Mouse (Mus musculus): ENCODE measurements at regions not wholly inside any gene's neighbourhood (a gene's known extent, or its start where the extent isn't known, plus 50 kb on each side); places are given as distances from the start of the nearest gene placed in this dataset.
"Not testable (repeated sequence)": the region's sequence is repeated elsewhere in the genome, so short reads cannot be mapped to it uniquely, and the experiment has no call there.

DNA sequence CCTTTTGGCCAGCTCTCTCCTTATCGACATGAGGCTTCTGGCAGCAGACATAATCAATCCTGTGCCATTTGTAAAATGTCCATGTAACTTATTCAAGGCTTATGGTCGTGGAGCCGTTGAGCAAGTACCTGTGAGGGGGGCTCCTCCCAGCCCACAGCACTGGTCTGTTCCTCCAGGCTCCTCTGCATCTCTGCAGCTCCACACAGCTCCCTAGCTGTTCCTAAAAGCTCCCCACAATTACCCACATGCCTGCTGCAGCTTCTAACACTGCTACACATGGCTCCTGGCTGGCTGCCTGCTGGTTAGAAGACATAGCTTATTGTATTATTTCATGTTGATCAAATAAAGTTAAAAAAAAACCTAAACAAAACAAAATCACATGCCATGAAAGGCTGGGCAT lies 77.9 kb downstream of the Tcp10c start:
- DNase-seq = not testable (repeated sequence)

DNA sequence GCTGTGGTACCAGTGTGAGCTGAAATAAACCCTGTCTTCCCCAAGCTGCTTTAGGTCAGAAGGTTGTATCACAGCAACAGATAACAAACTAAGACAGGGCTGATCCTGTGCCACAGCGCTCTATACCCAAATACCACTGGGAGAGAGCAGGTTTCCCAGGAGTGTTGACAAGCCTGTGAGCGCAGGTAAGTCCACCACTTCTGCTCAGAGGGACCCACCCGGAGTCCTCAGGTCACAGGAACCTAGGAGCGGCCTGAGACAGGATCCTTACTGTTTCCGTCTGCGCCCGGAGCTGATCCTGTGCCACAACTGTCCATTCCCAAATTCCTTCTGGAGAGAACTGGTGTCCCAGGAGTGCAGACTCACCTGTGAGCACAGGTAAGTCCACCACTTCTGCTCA lies 79.8 kb downstream of the Tcp10c start:
- not testable (repeated sequence) for DNase-seq

DNA sequence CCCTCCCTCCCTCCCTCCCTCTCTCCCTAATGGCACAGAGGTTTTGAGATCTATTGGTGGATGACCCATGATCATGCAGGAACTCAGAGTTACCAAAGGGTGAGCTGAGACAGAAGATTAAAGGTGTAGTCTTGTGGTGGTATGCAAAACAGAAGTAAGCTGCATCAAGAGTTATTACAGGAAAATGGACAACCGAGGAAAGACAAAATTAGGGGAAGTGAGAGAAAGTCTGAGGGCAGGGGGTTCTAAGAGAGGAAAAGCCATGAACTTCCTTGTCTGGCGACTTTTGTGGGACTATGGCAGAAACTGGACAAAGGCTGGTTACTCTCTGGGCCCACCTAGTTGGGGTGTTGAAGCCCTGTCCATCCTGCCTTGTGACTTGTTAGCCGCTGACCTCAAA lies 84.4 kb downstream of the Tcp10c start:
- DNase-seq = not testable (repeated sequence)

DNA sequence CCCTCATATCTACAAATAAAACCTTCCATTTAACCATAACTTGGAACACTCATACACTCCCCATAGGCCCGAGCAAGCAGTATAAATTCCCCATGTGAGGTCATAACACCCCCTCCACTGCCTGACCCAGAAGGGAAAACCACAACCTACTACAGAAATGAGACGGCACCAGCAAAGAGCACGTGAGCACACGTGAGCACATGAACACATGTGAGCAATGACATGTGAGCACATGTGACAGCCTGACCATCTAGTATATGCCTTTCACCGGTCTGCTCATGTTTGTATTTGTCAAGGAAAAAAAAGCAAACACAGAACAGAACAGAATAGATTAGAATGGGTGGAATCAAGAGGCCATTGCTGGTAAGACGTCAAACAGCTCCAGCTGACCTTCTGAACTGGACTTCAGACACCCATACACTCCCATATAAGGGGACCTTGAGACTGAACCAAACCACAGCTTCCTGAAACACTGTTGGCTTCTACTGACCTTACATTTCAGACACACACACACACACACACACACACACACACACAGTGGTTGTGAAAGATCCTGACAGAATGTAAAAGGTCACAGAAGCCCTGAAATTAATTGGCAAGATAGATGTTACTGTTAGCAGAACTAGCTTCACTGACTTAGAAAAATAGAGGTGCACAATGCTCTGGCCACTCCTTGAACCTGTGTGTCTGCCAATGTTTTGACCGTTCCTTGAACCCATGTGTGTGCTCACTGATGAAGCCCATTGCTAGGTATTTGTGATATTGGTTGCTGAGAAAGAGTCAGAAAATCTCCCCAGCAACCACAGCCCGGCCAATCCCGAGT lies 86.5 kb downstream of the Tcp10c start:
- peak; percentile 68 for DNase-seq

DNA sequence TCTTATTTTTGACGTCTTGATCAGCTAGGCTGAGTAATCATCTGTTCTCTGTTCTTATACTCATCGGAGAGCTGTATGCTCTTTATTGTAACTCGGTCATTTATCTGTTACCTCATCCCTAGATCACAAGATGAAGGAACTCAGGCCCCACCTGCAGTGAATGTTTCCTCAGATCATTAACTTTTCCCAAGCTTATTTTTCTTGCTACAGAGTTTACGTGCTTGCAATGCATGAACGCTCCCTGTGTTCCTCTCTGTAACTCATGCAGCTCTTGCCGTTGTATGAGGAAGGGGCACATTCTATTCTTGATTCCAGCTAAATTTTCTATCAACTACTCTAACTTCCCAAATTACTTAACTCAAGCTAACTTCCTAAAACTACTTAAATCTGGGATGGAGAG lies 87.9 kb downstream of the Tcp10c start:
- DNase-seq = not testable (repeated sequence)

DNA sequence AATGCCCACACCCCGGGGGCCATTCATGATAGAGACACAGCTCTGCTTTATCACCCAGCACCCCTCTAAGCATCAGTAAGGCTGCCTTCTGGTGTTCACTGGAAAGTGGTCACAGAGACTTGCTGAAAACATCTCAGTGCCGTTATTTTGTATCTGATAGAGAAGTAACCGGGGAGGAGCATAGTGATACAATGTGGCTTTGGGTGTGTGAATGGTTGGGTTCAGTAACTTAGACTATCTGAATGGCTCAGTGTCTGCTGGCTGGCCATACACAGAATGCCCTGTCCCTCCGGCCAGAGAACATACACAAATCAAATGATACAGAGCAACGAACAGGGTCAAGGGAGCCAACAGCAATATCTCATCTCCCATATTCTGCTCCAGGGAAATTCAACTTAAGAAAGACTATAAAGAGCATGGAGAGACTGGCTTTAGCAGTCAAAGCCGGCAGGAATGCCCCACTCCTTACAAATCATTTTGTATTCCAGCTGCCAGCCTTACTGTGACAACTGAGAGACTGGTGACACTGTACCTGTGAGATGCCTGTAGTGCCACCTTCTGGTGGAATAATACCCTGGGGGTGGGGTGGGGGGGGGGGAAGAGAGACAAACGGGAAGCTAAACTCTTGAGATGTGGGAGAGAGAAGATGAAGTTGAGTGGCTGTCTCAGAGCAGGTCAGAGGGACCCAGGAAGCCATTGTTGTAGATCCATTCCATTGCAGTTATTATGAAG lies 102.7 kb downstream of the Tcp10c start:
- not testable (repeated sequence) for DNase-seq

DNA sequence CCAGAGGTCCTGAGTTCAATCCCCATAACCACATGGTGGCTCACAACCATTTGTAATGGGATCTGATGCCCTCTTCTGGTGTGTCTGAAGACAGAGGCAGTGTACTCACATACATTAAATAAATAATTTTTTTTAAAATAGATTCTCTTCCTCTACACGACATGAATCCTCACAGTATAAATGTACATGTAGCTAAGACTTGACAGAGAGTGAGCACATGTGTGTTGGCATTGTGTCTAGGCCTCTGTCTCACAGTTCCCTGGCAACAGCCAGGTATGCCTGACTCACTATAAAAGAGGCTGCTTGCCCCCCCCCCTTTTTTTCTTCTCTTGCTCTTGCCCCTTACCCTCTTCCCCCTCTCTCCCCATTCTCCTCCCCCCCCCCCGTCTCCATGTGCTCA lies 103.6 kb downstream of the Tcp10c start:
- DNase-seq = not testable (repeated sequence)

DNA sequence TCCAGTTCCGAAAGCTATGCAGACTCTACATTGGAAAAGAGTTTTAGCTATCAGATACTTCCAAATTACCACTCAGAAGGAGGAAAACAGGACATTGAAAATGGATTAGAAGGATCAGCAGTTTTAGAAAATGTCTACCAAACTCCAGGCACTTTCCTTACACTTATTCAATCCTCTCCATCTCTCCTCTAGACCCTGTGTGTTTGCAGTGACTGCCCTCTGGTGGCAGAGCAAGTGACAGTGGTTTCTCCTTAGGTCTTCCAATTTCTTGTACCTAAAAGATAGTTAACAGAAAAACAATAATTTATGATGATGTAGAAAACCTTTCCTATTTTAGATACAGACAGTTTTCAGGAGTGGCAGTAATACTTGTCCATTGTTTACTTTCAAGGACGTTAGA lies 104.4 kb downstream of the Tcp10c start:
- not testable (repeated sequence) for DNase-seq

DNA sequence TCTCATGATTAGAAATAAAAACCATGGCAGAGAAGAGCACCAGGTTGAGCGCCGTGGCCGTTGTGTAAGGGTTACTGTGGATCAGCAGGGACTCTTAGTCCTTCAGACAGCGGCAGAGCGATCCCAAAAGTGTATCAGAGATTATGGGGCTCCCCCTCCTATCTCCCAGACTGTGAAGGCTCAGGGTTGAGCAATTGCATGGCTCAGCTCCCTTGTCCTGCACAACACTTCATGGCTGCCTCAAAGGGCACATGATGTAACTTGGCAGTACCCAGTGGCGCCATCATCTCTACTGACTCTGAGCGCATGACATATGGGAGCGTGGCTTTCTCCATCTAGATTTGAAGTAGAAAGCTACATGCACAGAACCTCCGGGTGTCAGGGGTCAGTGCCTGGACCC lies 108.3 kb downstream of the Tcp10c start:
- not testable (repeated sequence) for DNase-seq

DNA sequence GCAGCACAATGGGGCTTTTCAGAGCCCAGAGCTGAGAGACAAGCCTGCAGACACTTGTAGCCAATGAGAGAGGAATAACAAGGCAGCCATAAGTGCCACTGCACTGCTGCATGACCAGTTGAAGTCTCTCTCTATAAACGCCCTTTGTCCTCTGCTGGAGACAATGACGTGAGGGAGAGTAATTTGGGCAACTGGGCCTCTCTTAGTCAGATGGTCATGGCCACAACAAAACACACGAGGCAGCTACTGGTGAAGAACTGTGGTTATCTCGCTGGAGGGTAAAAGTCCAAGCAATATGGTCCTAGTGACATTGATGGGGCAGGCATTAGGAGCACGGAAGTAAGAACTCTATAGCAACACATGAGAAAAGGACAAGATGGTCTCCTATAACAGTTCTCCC lies 111.5 kb downstream of the Tcp10c start:
- not testable (repeated sequence) for DNase-seq

DNA sequence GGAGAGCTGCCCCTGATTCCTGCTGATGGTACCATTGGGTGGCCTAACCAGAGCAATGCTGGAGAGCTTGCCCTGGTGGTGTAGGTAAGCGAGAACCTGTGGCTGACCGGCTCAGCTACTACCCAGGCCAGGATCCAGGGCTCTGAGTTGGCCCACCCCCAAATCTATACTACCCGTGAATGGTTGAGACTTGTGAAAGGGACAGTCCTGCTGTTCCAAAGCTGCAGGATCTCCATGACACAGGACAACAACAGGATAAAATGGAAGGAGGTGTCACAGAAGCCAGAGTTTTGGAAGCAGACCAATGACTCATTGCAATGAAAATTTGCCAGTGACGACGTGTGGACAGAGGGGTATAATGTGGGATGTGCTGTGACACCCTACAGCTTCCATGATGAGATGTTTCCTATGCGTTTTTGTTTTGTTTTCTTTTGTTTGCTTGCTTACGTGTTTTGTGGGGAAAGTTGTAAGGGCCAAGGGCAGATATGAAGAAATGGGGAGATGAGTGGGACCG lies 115.6 kb downstream of the Tcp10c start:
- DNase-seq = not testable (repeated sequence)

DNA sequence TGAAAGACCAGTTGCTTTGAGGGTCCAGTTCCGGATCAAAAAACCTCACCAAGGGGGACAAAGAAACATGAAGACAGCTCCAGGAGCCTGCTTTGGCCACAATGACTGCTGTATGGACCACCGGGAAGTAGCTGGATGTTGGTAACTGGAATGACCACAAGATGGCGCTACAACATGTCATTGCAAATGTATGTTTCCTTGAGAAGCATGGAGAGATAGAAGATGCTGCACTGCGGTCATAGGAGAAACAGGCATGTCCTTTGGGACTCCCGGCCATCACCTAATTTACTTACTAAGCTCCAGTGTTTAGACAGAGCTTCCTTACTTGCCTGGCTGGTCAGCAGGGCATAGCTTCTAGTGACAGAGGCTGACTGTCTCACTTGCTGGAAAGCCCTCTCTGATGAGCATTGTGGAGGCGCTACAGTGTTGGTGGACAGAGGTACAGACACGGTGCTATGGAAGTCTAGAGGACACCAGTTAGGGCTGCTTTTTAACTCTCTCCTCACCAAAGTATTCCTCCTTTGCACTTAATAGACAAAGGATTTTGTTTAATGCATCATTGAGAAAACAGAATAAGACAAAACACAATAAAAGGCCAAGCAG lies 118.2 kb downstream of the Tcp10c start:
- peak; percentile 54 for DNase-seq

DNA sequence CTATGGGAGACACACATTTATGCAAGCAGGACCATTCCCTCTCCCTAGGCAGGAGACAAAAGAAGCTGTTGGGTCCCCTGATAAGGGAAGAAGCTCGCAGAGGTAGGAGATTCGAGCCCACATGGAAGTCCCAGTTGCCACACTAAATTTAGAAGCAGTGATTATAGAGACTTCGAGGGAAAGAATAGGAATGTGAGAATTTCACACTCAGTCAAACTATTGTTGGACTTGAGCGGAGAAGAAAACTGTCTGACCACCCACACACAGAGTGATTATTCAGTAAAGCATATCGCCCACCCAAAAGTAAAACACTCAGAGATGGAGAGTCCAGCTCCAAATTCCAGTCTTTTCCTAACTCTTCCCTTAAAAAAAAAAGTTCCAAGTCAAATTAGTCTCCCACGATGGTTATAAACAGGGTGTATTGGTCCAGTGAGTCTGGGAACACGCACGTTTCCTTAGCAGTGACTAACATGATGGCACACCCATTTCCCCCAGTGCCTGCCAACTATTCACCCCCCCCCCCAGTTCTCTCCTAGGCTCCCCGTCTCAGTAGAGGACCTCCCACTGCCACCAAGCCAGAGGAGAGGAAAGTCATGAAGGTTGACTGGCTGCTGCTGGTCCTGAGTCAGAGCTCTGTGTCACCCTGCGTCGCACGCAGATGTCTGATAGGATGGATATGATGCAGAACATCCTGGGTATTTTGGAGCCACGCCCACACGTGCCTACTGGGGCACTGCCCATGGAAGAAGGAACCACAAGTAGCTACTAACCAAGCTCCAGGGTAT lies 120.1 kb downstream of the Tcp10c start:
- DNase-seq = peak; percentile 56

DNA sequence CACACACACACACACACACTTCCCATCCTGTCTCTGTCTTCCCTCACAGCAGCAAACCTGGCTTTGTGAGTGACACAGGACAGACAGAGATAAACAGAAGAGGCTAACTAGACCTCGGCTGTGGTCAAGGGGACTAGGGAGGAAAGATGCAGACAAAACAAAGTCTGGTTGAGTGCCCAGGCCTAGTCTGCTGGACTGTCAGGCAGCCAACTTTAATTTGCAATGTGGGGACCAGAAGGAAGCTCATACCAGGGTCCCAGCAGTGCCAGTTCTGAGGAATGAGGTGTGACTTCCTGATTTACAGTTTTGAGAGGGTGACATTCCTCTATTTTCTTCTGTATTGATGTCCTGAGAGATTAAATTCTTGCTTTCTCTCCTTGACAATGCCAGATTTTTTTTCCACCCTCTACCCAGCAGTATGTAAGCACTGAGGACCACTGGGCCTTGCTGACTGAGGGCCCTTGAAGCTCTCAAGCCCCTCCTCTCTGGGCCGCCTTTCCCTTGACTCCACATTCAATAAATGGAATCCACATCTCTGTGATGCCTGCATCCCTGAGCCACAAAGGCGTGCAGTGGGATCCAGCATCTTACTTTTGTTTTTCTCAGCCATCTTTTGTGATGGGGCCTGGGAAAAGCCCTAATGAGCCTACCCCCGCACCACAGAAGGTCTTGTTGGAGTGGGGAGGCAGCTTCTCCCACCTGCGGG lies 124.6 kb downstream of the Tcp10c start:
- DNase-seq = no peak

DNA sequence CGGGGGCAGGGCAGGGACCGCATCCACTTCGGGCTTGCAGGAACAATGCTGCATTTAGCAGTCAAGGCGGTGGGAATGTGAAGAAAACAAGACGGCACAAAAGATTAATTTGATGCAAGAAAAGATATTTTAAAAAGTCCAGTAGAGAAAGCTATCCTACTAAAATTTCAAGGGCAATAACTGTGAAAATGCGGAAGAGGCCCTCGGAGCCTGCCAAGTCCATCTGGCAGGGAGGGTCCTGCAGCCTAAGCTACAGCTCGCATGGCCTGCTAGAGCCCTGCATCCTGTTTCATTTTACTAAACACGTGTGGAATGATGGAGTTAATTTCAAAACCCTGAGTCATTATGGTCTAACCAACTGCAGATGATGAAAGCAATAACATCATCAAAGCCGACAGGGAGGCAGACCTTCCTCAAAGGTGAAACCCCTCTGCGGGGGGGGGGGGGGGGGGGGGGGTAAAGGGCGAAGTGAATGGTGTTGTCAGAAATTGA lies 125.2 kb downstream of the Tcp10c start:
- no peak for DNase-seq

DNA sequence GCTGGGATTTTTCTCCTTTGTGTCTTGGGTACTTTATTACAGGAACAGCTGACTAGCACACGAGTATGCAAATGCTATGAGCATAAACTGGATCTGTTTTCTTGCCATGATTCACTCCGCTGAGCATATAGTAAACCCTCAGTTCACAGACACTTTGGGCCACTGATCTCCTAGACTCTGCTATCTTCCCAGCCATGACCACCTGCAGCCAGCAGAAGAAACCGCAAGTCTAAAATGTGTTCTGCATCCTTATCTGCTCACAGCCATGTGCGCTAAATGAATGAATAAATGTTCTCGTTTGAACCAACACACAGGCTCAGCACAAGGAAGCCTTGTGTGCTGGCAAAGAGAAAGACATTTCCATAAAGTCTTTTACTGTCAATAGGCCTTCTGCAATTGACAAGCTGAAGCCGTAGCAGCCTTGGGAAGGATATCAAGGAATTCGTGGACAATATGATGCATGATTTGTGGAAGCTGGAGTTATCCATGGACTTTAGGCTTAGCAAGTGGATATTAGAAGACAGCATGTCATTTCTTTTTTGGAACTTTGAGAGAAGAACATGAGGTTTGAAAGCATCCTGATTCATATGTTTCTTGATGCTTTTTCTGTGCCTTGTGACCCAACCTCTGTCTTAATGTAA lies 127.2 kb downstream of the Tcp10c start:
- no peak for DNase-seq

DNA sequence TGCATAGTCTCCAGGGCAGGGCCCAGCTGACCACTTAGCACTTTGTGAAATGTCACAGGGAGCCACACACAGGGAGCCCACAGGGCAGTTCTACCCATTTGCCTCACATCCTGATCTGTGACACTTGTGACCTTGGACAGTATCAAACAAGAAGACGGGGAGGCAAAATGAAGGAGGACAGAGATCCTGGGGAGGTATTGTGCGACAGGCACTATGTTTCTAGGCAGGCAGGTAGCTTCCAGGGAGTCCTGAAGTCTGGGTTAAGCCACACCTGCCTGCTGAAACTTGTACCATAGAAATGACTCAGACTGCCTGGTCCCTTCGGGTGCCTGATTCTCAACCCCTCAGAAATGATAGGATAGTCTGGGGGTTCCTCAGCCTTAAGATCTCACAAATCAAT lies 127.8 kb downstream of the Tcp10c start:
- DNase-seq = no peak

DNA sequence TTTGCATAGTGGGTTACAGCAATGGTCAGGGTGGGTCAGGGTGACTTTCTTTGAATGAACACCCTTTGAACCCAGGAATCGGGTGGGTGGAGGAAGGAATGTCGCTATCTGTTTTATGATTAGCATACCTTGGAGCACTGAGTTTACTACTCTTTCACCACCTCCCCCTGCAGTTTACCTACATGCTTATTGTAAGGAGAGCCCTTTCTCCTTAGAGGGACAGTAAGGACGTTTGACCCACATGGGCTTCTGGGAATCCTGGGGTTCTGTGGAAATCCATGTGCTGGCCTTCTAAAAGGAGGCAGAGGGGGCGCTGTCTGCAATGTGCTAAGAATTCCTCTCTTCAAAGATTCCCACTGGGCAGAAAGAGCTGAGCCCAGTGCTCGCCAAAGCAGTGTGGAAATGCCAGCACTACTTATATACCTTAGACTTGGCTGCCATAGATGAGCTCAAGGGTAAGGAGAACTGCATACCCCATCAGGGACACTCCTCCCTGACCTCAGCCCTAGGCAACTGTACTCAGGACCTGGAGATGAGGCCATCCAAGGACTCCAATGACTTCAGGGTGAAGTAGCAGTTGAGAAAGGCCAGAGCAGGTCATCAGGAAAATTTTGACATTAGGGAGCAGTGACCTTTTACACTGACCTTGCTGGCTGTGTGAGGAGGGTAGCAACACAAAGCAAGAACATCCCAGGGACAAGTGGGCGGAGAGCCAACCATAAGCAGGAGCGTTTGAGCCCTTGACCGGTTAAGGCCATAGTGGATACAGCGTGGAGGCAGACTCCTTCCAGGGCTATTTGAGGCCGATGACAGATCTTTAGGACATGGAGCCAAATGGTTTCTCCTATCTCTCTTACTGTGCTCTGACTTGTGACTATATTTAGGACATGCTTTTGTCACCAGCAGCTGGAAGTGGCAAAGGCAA lies 133.2 kb downstream of the Tcp10c start:
- peak; percentile 88 for DNase-seq

DNA sequence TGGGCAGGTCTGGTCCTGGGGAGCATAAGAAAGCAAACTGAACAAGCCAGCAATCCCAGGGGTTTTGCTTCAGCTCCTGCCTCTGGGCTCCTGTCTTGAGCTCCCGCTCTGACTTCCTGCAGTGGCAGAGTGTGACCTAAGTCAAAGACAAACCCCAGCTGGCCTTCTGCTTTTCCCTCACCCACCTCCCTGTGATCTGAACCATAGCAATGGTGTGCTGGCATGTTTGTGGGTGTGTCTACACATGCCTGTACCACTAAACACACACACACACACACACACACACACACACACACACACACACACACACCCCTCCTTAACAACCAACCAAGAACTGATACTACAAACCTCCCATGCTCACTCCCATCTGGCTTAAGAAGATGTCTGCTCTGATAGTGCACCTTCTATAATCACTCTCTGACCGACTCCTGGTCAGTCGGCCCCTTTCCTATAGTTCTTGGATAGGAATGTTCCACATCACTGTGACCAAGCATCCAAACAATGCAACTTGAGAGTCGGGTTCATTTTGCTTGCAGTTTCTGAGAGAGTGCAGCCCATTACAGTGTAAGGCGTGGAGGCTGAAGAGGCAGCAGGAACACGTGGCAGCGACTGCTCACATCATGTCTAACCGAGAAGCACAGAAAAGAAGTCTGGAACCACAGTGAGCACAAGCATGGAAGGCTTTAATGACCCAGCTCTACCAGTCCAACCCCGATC lies 134.4 kb downstream of the Tcp10c start:
- no peak for DNase-seq
